Mouse (Mus musculus) testis, adult 2 months (tissue): ENCODE measurements around the gene Dlg2.

ENCODE experiments used
- CTCF ChIP-seq: fragments of 200-500 bp; IDR thresholded peaks from 2 replicates; pipeline ENCODE4 v1.5.1; 2012; ENCODE audit warnings: low read depth, mild to moderate bottlenecking, inconsistent platforms, low read length, moderate library complexity; ENCODE audit not compliant: control insufficient read depth, insufficient read depth, insufficient replicate concordance
- POLR2A ChIP-seq: fragments of 200-500 bp; IDR thresholded peaks from 2 replicates; pipeline ENCODE4 v1.6.1; 2012; ENCODE audit warnings: low read depth, mild to moderate bottlenecking, inconsistent platforms, low read length, moderate library complexity; ENCODE audit not compliant: control insufficient read depth

DNA sequence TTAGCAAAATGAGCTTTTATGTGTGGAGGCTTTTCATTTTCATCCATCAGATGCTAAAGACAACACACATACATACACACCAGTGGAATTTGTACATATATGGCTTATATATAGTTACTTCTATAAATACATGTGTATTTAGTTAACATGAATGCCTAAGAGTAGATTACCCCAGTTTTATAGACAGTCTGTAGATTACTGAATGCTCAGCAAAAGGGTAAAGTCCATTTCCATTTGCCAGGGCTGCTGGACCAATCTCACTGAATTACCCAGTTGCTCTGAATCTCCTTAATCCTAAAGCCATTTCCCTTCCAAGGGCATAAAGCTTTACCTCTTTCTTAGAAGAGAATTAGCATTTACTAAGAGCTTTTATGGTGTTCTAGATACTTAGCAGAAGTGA is 1744.1 kb downstream of the Dlg2 start:
- TF ChIP-seq POLR2A = no peak
- no peak for TF ChIP-seq CTCF
